Mouse (Mus musculus): ENCODE data around the gene Gm3043. TPM values are rescaled to one million over a fixed set of nuclear protein-coding genes. Genes with fewer than 3 reads are reported as not detected.
"Not testable (repeated sequence)": the region's sequence is repeated elsewhere in the genome, so short reads cannot be mapped to it uniquely, and the experiment has no call there.

Gene Gm3043
- not detected in 2 replicates for polyA plus RNA-seq (2012; rRNA removed)

DNA sequence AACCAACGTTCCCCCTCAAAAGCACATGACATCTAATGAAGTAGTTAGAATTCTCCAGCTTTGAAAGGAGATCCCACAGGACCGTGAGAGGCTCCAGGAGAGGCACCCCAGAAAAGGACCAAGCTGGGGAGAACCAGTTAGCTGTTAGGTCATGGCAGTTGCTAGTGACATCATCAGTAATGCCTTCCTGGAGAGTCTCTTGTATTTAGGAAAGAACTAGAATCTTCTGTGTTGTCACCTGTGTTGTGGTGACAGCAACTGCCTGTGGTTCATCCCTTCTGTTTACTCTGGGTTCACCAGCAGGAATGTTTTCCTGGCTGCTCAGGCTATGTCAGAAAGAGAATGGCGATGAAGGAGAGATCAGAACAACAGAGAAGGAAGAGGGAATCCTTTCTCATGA lies at the start of gene Gm3043:
TSS of gene Gm3043 (plus strand) at position 301 of the 400 bp plus-strand sequence.
- DNase-seq (ENCODE audit: low read depth): not testable (repeated sequence)

DNA sequence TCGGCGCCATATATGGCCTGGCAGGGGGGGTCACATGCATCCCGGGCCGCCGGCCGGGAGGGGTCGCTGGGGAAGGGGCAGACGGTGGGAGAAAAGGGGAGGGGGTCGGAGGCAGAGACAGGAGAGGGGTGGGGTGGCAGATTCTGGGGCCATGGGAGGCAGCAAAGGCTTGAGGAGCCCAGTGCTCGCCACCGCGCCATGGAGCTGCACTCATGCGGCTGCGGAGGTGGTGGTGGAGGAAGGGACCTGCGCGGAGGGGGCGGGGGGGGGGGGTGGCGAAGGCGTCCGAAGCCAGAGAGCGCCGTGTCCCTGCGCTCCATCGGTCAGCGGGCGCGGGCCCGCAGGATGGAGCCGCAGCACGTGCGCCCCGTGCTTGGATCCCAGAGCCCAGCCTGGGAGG lies 36.9 kb upstream of the Gm3043 start, which contains the start of gene Gm3020:
TSS of gene Gm3020 (plus strand) at position 301 of the 400 bp plus-strand sequence.
- not testable (repeated sequence) for DNase-seq (ENCODE audit: low read depth)

Other genes with a start within 250 kb of the Gm3043 start
- gene Gm10408, start 239.4 kb upstream of the Gm3043 start, polyA plus RNA-seq (2012; rRNA removed): not detected in 2 replicates
- gene Gm3012, start 54.3 kb upstream of the Gm3043 start, polyA plus RNA-seq (2012; rRNA removed): not detected in 2 replicates
- 0.20 and 0.23 TPM in 2 replicates for gene Gm3020, start 36.8 kb upstream of the Gm3043 start, polyA plus RNA-seq (2012; rRNA removed)
- gene Gm3002, start 121.3 kb downstream of the Gm3043 start, polyA plus RNA-seq (2012; rRNA removed): 0.54 and 0.56 TPM in 2 replicates
- 0.15 TPM in 1 of 2 replicates, not detected in the other for gene Gm3033, start 157.5 kb downstream of the Gm3043 start, polyA plus RNA-seq (2012; rRNA removed)
- gene Gm2916, start 195.4 kb downstream of the Gm3043 start, polyA plus RNA-seq (2012; rRNA removed): not detected in 2 replicates
- gene Gm3029, start 243.0 kb downstream of the Gm3043 start, polyA plus RNA-seq (2012; rRNA removed): not detected in 2 replicates